Mouse (Mus musculus) hindbrain, embryonic 10.5 days (tissue): Measurements from ENCODE around the gene Eml1. TPM values are rescaled to one million over a fixed set of nuclear protein-coding genes. Genes with fewer than 3 reads are reported as not detected.

Experiments used
- DNase-seq: peaks from one replicate; pipeline ENCODE4 v3.0.0-alpha.2; 2017; ENCODE audit warnings: low spot score
- H3K27ac ChIP-seq: fragments of 300-500 bp; sonication (generic); 2 replicates; pipeline ENCODE4 v1.5.1; 2016; ENCODE audit warnings: mild to moderate bottlenecking, moderate library complexity
- H3K27me3 ChIP-seq: fragments of 300-500 bp; sonication (generic); 2 replicates; pipeline ENCODE4 v1.6.1; 2016; ENCODE audit warnings: mild to moderate bottlenecking; ENCODE audit not compliant: poor library complexity, insufficient read depth, severe bottlenecking
- H3K36me3 ChIP-seq: fragments of 300-500 bp; sonication (generic); 2 replicates; pipeline ENCODE4 v1.6.1; 2016; ENCODE audit warnings: mild to moderate bottlenecking, moderate library complexity
- H3K4me1 ChIP-seq: fragments of 300-500 bp; sonication (generic); replicated peaks from 2 replicates; pipeline ENCODE4 v1.6.1; 2016; ENCODE audit warnings: mild to moderate bottlenecking
- H3K4me3 ChIP-seq: fragments of 300-500 bp; sonication (generic); 2 replicates; pipeline ENCODE4 v1.5.1; 2016; ENCODE audit warnings: mild to moderate bottlenecking, moderate library complexity
- H3K9me3 ChIP-seq: fragments of 300-500 bp; sonication (generic); 2 replicates; pipeline ENCODE4 v1.6.1; 2016; ENCODE audit warnings: mild to moderate bottlenecking, moderate library complexity
- WGBS: fragments of 180-500 bp; shearing (Covaris S2); methylation state at CpG from one replicate; pipeline ENCODE4 v1.1.7; 2016; 5-methylcytosine and 5-hydroxymethylcytosine counted together
- polyA plus RNA-seq: library from polyadenylated mRNA; unstranded; fragments of >200 nt; fragmentation: Nextera tagmentation; extraction: Ambion mirVana; gene quantifications from 2 replicates; pipeline ENCODE4 v1.2.1, GENCODE M21; 2016

The Eml1 gene
- polyA plus RNA-seq, 1 experiment from 2014 or later, result 104 TPM

DNA sequence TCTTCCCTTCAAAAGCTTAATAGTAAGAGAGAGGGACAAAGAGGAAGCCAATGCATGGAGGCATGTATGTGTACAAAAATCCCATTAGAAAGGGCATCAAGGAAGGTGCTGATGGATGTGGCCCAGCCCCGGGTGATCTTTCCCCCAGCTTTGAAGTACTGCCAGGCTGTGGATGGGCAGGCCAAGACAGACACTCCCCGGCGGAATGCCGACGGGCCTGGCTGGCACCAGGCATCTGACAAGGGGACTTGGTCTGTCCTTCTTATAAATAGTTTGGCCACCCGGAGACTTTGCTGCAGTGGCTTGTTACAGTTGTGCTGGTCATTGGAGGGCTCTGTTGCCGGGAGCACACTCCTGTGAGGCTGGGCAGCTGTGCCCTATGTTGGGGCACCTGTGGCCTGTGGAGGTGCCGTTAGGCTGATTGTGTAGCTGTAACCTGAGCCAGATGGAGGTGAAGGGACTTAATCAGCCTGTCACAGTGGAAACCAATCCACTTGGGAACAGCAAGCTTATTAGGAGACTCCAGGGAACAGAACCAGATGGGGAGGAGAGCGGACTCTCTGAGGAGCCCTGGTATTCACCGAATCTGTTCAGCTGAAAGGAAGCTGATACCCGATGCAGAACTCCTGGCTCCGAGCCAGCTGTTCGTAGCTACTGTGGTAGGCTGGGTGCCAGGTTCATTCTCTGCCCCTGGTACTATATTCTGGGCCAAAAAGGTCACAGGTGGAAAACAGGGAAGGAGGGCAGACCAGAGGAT lies 15.9 kb downstream of the Eml1 start:
- peaks cover 29% of the 10 kb centered on the region for H3K4me1 ChIP-seq
- no peaks in the 10 kb centered on the region for H3K9me3 ChIP-seq
- DNase-seq, result no peak
- no peak overlapping the region for H3K4me3 ChIP-seq
- 76% methylated on average over 13 of the region's 13 CpGs for WGBS
- peaks cover 4% of the 10 kb centered on the region; the same call in 1 of the 2 replicates for H3K27me3 ChIP-seq
- peak overlapping the region; percentile 31; the same call in 1 of the 2 replicates for H3K27ac ChIP-seq
- no peaks in the 10 kb centered on the region for H3K36me3 ChIP-seq

DNA sequence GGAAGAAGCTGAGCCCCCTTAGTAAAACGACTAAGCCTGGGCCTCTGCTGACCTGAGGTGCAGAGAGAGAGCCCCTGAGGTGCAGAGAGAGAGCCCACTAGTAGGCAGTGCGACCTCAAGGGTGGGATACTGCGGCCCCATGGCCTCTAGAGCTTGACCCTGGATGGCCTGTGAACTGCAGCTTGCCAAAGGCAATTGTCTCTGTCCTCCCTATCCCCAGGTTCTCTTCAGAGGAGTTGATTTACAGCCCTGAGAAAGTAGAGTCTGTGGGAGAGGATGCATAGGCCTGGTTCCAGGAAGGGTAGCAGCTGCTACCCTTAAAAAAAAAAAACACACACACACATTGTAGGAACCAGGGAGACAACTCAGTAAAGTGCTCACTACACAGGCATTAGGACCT lies 19.0 kb downstream of the Eml1 start:
- no peak for DNase-seq
- Histone ChIP-seq H3K9me3 (no peaks in the 10 kb centered on the region), H3K27me3 (peaks cover 4% of the 10 kb centered on the region; the same call in 1 of the 2 replicates), H3K4me3 (no peak overlapping the region), H3K36me3 (no peaks in the 10 kb centered on the region), H3K4me1 (peaks cover 53% of the 10 kb centered on the region), H3K27ac (peak overlapping the region; percentile 3; the same call in 1 of the 2 replicates)
- 23% methylated on average over 3 of the region's 3 CpGs for WGBS

DNA sequence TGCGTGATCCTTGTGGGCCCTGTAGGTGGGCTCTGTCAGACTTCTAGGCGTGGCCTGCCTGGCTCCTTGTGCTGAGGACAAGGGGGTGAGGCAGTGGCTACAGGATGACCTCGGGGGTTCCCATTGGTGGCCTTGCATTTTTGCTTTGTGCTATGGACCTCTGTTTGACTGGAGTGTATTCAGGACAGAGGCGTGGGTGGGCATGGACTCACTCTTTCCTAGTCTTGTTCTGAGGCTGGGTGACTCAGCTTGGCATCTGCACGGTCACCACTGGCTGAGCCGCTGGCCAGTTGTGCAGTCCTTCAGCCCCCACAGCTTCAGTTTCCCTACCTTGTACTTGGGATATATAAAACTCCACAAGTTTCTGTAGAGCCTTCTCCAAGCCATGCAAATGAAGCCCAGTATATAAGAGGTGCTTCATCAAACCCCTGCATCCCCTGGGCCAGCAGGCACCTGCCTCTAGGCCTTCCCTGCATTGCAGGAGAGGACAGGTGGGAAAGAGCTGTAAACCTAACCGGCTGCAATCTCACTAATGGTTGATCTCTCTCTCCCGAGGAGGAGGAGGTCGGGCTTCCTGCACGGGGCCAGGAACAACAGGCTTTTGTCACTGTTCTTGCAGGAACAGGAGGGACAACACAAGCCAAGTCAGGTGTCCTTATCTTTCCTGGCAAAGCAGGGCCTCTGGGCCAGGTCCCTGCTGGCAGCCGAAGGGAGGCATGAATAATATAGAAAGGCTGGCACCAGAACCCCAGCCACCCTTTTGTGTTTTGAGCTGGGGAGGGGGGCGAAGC lies 21.7 kb downstream of the Eml1 start:
- H3K4me1 ChIP-seq, result peaks cover 68% of the 10 kb centered on the region
- no peak for DNase-seq
- WGBS, result 76% methylated on average over 12 of the region's 12 CpGs
- no peak overlapping the region for H3K4me3 ChIP-seq
- no peaks in the 10 kb centered on the region for H3K36me3 ChIP-seq
- H3K27me3 ChIP-seq, result peaks cover 3% of the 10 kb centered on the region; the same call in 1 of the 2 replicates
- no peaks in the 10 kb centered on the region for H3K9me3 ChIP-seq
- peak overlapping the region; percentile 74 for H3K27ac ChIP-seq

DNA sequence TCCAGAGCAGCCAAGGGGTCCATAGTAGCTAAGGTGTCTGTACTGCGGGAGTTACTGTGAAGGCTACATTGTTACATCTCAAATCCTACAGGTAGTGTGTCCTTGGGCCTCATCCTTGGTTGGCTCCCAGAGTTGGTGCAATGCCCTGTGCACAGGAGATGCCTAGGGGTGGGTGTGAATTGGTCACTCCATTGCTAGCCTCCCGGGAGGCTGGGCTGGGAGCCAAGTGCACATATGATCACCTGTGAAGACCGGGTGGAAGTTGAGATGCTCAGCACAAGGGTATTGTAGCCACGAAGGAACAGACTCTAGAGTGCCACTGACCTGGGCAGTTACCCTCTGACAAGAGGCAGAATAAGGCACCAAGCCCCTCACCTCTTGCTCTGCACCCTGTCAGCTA lies 22.3 kb downstream of the Eml1 start:
- Histone ChIP-seq H3K9me3 (no peaks in the 10 kb centered on the region), H3K4me3 (no peak overlapping the region), H3K36me3 (no peaks in the 10 kb centered on the region), H3K4me1 (peaks cover 65% of the 10 kb centered on the region), H3K27me3 (no peaks in the 10 kb centered on the region), H3K27ac (peak overlapping the region; percentile 74)
- 88% methylated on average over 4 of the region's 4 CpGs for WGBS
- no peak for DNase-seq

DNA sequence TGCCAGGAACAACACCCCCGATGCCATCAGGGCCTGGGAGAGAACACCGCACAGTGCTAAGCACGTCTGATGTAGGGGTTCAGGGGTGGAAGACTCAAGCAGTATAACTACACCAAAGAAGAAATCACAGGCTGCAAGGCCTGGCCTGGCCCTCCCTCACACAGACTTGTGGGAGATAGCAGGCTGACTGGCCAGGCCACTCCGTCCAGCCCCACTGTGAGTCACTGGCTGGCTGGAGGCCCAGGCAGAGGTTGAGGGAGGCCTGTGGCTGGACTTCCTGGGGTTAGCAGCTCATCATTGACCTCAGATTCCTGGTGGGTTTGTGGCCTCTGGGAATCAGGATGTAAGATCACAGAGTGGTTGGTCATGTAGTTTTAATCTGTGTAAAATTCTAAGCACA lies 22.9 kb downstream of the Eml1 start:
- WGBS, result 82% methylated on average over 4 of the region's 4 CpGs
- H3K4me3 ChIP-seq, result no peak overlapping the region
- peaks cover 62% of the 10 kb centered on the region for H3K4me1 ChIP-seq
- peak overlapping the region; percentile 74; the same call in 1 of the 2 replicates for H3K27ac ChIP-seq
- H3K36me3 ChIP-seq, result no peaks in the 10 kb centered on the region
- no peaks in the 10 kb centered on the region for H3K9me3 ChIP-seq
- no peak for DNase-seq
- H3K27me3 ChIP-seq, result no peaks in the 10 kb centered on the region

DNA sequence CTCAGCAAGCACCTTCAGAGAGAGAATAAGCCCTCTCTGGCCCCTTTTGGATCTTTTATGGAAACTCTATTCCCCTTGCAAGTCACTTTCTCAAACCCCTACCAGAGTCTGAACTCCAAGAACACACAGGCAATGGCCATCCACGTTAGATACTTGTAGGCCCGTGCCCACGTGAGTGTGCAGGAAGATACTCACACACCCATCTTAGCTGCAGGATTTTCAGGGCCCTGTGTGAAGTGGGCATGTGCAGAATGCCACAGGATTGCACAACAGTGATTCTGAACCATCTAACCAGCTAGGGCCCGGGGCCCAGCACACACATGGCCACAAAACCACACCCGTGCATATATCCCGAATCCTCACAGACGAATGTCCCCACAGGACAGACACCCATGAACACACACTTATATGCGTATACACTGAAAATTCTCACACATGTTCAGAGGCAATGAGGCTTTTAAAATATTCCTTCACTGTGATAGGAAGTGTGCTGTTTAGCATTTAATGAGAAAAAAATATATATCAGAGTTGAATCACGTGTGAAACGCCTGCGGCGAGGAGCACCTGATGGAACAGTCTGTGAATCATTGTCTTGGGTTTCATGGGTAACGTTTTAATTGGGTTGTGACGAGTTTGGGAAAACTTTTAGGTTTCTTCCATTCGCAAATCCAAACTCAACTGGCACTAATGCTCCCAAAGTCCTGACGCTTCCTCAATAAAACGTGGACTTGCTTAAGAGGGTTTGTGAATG lies 24.0 kb downstream of the Eml1 start:
- no peak for DNase-seq
- no peaks in the 10 kb centered on the region for H3K36me3 ChIP-seq
- H3K4me3 ChIP-seq, result no peak overlapping the region
- no peaks in the 10 kb centered on the region for H3K9me3 ChIP-seq
- peak overlapping the region; percentile 90 for H3K27ac ChIP-seq
- no peaks in the 10 kb centered on the region for H3K27me3 ChIP-seq
- WGBS, result 91% methylated on average over 17 of the region's 17 CpGs
- H3K4me1 ChIP-seq, result peaks cover 59% of the 10 kb centered on the region

DNA sequence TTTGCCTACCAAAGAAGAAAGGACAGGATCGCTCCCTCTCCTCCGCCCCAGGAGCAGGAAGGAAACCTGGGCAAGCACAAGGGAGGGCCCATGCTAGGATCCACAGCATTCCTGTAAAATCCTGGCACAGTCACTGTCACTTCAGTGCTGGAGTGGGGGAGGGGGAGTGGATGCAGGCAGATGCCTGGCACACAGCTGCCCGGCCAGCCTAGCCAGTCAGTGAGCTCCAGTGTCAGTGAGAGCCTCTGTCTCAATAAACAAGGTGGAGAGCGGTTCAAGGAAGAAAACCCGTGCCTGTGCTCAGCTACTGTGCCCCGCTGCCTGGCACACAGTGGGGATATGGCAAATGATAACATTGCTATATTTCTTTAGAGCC lies 24.5 kb downstream of the Eml1 start:
- H3K27ac ChIP-seq, result peak overlapping the region; percentile 90
- H3K36me3 ChIP-seq, result no peaks in the 10 kb centered on the region
- H3K27me3 ChIP-seq, result no peaks in the 10 kb centered on the region
- WGBS, result 78% methylated on average over 6 of the region's 6 CpGs
- H3K4me3 ChIP-seq, result no peak overlapping the region
- H3K9me3 ChIP-seq, result no peaks in the 10 kb centered on the region
- H3K4me1 ChIP-seq, result peaks cover 55% of the 10 kb centered on the region
- DNase-seq, result no peak

DNA sequence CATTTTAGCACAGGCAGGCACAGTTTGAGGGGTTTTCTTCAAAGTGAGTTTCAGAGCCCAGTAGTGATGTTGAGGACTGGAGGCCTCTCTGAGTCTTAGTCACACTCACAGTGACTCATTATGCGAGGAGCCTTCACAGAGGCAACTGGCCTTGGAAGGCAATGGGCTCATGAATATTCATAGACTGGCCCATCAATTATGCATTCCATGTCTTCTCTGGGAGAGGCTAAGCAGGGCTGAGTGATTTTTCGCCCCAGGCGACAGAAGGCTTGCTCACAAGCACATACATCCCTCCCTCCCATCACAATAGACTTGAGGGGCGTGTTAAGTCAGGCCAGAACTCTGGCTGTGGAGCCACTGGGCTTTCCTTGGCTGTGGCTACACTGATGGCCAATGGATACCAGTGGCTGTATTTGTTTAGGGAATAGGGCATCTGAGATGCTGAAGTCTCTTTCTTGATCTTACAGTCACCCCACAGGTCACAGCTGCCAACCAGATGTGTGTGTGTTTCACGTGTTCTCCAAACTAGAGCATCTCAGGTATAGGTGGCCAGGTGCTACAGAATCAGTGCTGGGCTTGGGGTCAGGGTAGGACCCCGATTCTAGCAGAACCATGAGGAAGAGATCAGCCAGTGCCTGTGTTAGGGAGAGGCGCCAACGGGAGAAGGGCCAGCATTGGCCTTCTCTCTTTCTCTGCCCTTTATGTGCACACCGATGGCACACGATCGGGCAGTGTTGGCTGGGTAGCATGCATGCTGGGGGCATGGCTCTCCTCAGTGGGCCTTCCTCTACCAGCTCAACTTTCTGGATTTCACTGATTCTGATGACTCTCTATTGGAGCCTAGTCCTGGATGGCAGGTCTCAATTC lies 25.6 kb downstream of the Eml1 start:
- Histone ChIP-seq H3K9me3 (no peaks in the 10 kb centered on the region), H3K36me3 (no peaks in the 10 kb centered on the region), H3K27ac (peak overlapping the region; percentile 90), H3K4me1 (peaks cover 60% of the 10 kb centered on the region), H3K4me3 (no peak overlapping the region), H3K27me3 (peaks cover 2% of the 10 kb centered on the region; the same call in 1 of the 2 replicates)
- DNase-seq, result peak; percentile 85
- WGBS, result 61% methylated on average over 11 of the region's 11 CpGs

DNA sequence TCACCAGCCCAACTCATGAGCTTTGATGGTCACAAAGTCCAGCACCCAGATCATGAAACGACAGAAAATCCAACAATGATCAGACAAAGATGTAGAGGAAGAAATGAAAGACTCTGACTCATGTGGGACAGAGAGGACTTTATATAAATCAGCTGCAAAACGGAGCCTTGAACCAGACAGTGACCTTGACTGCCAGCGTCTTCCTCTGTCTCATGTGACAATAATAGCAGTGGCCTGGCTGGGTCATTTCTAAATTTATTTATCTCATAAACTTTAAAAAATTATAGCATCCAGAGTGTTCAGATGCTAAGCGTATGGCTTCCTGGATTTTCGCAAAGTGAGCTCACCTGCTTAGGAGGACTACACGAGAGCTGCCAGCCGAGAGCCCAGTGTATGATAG lies 27.9 kb downstream of the Eml1 start:
- no peak overlapping the region for H3K4me3 ChIP-seq
- DNase-seq, result no peak
- no peak overlapping the region for H3K27ac ChIP-seq
- peaks cover 3% of the 10 kb centered on the region; the same call in 1 of the 2 replicates for H3K27me3 ChIP-seq
- H3K9me3 ChIP-seq, result no peaks in the 10 kb centered on the region
- peaks cover 43% of the 10 kb centered on the region for H3K4me1 ChIP-seq
- WGBS, result 87% methylated on average over 7 of the region's 7 CpGs
- no peaks in the 10 kb centered on the region for H3K36me3 ChIP-seq

DNA sequence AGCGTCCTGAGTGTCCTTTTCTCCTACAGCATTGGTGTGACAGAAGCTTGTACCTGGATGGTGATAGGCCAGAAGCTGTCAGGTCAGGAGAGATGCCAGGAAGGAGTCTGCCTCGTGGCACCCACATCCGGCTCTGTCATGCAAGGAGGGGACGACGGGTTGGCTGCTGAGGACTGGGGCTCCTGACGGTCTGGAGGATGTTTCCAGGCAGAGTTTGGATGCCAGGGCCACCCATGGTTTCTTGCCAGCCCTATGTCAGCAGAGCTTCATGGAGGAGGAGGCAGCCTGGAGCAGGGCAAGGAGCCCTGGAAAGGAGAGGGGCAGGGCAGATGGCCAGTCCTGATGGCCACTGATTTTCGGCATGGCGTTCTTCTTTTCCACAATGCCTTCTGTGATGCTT lies 28.4 kb downstream of the Eml1 start:
- Histone ChIP-seq H3K4me1 (peaks cover 46% of the 10 kb centered on the region), H3K27ac (0 out of 2 replicates have a peak overlapping the region, but pooled peaks have one; percentile 41), H3K36me3 (no peaks in the 10 kb centered on the region), H3K9me3 (no peaks in the 10 kb centered on the region), H3K27me3 (peaks cover 3% of the 10 kb centered on the region; the same call in 1 of the 2 replicates), H3K4me3 (no peak overlapping the region)
- WGBS, result 89% methylated on average over 8 of the region's 8 CpGs
- no peak for DNase-seq

DNA sequence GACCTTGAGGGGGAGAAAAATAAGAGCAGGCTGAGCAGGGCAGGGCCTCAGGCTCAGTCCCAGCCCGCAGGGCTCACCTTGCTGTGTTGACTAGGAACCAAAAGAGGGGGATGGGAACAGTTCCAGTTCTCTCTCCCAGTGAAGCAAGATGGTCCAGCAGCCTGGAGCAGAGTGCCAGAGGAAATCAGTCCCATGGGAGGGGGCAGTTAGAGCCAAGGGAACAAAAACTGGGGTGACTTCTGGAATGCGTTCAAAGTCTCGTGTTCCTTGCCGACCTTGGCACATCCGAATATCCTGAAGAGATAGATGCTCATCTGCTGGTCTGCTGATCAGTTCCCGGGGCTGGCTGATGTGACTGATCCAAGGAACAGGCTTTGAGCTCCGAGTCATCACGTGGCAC lies 30.2 kb downstream of the Eml1 start:
- Histone ChIP-seq H3K4me1 (peaks cover 39% of the 10 kb centered on the region), H3K27ac (0 out of 2 replicates have a peak overlapping the region, but pooled peaks have one; percentile 23), H3K9me3 (no peaks in the 10 kb centered on the region), H3K4me3 (no peak overlapping the region), H3K36me3 (no peaks in the 10 kb centered on the region), H3K27me3 (peaks cover 3% of the 10 kb centered on the region; the same call in 1 of the 2 replicates)
- WGBS, result 84% methylated on average over 8 of the region's 8 CpGs
- no peak for DNase-seq

DNA sequence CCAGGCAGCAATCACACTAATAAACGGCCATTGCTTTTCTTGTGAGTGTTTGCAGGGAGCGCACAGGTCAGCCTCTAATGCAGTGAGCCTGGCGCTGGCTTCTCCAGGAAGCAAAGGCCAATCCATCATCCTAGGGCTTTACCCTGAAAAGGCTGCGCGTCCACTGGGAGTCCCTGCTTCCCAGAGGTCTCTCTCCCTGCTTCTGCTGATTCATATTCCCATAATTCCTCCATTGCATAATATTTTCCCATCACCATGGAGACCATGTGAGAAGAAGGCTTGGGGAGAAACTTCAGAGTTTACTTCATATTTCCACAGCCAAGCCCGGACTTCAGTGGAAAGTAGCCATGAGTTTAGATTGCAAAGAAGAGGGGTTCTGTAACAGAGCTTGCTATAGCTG lies 33.2 kb downstream of the Eml1 start:
- WGBS, result 79% methylated on average over 6 of the region's 6 CpGs
- Histone ChIP-seq H3K4me1 (peaks cover 40% of the 10 kb centered on the region), H3K27ac (peak overlapping the region; percentile 45; the same call in 1 of the 2 replicates), H3K9me3 (no peaks in the 10 kb centered on the region), H3K27me3 (peaks cover 7% of the 10 kb centered on the region; the same call in 1 of the 2 replicates), H3K4me3 (no peak overlapping the region), H3K36me3 (no peaks in the 10 kb centered on the region)
- no peak for DNase-seq
